Mouse (Mus musculus) central nervous system, embryonic 14 days (tissue): Measurements from ENCODE around the gene Fahd1. TPM values are rescaled to one million over a fixed set of nuclear protein-coding genes. Genes with fewer than 3 reads are reported as not detected.

Experiments
- polyA plus RNA-seq: library from polyadenylated mRNA; depleted of rRNA; stranded (reverse); fragments of >200 nt; gene quantifications from 2 replicates; pipeline ENCODE4 v1.2.3, GENCODE M21; 2012; rRNA removed

Gene Fahd1
- 16.0 and 16.6 TPM in 2 replicates for polyA plus RNA-seq

DNA sequence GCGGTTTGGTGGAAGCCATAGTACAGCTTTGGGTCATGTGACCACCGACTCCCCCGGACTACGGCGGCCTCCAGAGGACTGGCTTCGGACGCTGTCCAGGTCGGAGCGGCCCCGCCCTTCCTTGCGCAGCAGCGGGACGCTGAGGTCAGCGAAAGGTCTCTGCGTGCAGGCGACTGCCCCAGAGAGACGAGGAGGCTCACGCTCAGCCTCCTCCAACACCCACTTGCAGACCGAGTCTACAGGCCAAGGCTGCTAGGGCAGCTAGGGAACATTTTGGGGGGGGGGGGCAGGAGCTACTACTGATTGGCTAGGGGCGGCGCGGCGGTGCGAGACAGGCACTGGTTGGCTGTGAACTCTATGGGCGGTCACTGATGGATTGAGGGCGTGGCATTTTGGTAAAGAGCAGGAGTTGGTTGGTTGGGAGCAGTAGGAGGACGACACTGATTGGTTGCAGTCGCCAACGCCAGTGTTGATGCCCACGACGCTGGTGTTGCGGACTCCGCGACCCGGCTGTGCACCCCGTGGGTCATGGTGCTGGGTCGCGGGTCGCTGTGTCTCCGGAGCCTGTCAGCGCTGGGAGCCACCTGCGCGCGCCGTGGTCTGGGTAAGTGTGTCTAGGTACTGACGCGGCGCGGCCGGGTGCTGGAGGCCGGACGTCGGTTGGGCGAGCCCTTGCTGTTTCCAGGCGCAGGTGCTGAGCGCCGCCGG, at the start of gene Fahd1:
TSS of gene Fahd1 (minus strand) at position 300 of the 708 bp plus-strand sequence.

GRCm38 (mm10) chr17:24896241-24896992, 46.3 kb upstream of the Fahd1 start, which contains the start of gene Nme3:
TSS of gene Nme3 (plus strand) at chr17:24896500.

GRCm38 (mm10) chr17:24894995-24895547, 44.9 kb upstream of the Fahd1 start, which contains the start of the genes Eme2 and Mrps34:
TSS of gene Eme2 (minus strand) at chr17:24895087.
TSS of gene Mrps34 (plus strand) at chr17:24895116.

DNA sequence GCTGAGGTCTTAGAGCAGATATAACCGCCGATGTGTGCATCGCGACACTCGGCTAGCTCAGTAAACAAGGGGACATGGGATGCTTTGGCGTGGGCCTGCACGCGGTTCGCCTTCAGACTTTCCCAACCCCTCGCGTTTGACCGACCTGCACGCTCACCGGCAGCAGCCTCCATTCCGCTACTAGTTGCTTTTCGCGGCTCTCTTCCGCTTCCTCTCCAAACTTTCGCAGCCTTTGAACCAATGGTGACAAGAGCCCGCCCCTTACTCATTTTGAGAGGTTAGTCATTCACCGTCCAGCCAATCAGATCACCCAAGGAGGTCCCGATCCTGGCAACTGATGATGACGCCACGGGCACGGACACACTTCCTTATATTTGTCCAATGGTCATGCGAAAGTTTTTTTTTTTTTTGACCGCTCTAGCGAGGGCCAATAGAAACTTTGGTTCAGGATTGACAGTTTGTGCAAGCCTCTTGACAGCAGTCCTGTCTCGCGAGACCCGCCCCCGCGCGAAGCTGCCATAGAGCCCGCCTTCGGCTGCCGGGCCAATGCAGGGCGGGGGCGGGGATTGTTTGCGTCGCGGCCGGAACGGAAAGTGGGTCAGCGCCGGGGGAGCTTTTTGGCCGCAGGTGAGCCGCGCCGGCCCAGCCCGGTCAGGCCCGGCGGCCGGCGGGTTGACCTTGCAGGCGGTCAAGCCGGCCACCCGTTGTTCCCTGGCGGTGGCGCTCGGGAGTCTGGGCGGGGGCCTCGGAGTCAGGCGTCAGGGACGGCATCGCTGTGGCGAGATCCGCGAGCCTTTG, 36.2 kb upstream of the Fahd1 start, which contains the start of the genes Nubp2 and Spsb3:
TSS of gene Nubp2 (minus strand) at position 216 of the 798 bp plus-strand sequence.
TSS of gene Spsb3 (plus strand) at position 510 of the 798 bp plus-strand sequence.

GRCm38 (mm10) chr17:24865776-24866175, 15.6 kb upstream of the Fahd1 start, which contains the start of gene Igfals:
TSS of gene Igfals (plus strand) at chr17:24865997.

DNA sequence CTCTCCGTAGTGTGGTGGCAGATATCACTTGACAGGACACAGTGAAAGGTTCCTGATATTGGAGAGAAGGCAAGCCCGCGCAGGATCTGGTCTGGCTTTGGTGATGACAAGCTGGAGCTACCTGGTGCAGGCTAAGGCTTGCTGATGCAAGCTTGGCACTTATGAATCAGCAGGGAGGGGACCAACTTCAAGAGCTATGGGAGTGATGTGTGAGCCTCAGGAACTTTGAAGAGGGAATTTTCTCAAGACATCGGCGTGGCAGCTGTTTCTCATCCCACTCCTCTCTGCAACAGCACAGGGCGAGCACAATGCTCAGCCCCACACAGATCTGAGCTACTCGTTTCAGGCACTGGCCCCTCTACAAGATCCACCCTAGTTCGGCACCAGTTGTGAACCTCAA, 10.3 kb downstream of the Fahd1 start, which contains the start of gene Hagh:
TSS of gene Hagh (plus strand) at position 302 of the 400 bp plus-strand sequence.

GRCm38 (mm10) chr17:24803952-24804951, 45.9 kb downstream of the Fahd1 start, which contains the start of gene Meiob:
TSS of gene Meiob (plus strand) at chr17:24804289.

Other genes with a start within 250 kb of the Fahd1 start
- 175 and 176 TPM in 2 replicates for gene Tsc2, start 217.7 kb downstream of the Fahd1 start, polyA plus RNA-seq
- 16.0 and 16.5 TPM in 2 replicates for gene Nthl1, start 217.7 kb downstream of the Fahd1 start, polyA plus RNA-seq
- 27.3 and 36.1 TPM in 2 replicates for gene Slc9a3r2, start 200.0 kb downstream of the Fahd1 start, polyA plus RNA-seq
- gene Npw, start 191.9 kb downstream of the Fahd1 start, polyA plus RNA-seq: 0.16 and 0.29 TPM in 2 replicates
- 85.5 and 87.5 TPM in 2 replicates for gene Zfp598, start 180.7 kb downstream of the Fahd1 start, polyA plus RNA-seq
- gene Syngr3, start 160.4 kb downstream of the Fahd1 start, polyA plus RNA-seq: 58.6 and 60.6 TPM in 2 replicates
- gene Gfer, start 154.2 kb downstream of the Fahd1 start, polyA plus RNA-seq: 31.7 and 33.2 TPM in 2 replicates
- gene Noxo1, start 154.1 kb downstream of the Fahd1 start, polyA plus RNA-seq: 9.5 and 9.7 TPM in 2 replicates
- gene Tbl3, start 142.7 kb downstream of the Fahd1 start, polyA plus RNA-seq: 71.6 and 77.7 TPM in 2 replicates
- gene Rnf151, start 132.3 kb downstream of the Fahd1 start, polyA plus RNA-seq: 0.36 TPM in 2 replicates
- 1,943 and 2,057 TPM in 2 replicates for gene Rps2, start 132.2 kb downstream of the Fahd1 start, polyA plus RNA-seq
- 219 and 243 TPM in 2 replicates for gene Ndufb10, start 125.9 kb downstream of the Fahd1 start, polyA plus RNA-seq
- gene Rpl3l, start 122.5 kb downstream of the Fahd1 start, polyA plus RNA-seq: 0.08 and 0.10 TPM in 2 replicates
- 36.8 and 38.8 TPM in 2 replicates for gene Msrb1, start 113.7 kb downstream of the Fahd1 start, polyA plus RNA-seq
- gene Hs3st6, start 97.4 kb downstream of the Fahd1 start, polyA plus RNA-seq: 0.28 and 1.5 TPM in 2 replicates
- not detected in 2 replicates for gene Meiob, start 46.1 kb downstream of the Fahd1 start, polyA plus RNA-seq
- 34.3 and 35.3 TPM in 2 replicates for gene Hagh, start 10.2 kb downstream of the Fahd1 start, polyA plus RNA-seq
- gene Igfals, start 15.6 kb upstream of the Fahd1 start, polyA plus RNA-seq: 0.05 and 0.13 TPM in 2 replicates
- gene Nubp2, start 36.0 kb upstream of the Fahd1 start, polyA plus RNA-seq: 32.7 and 32.9 TPM in 2 replicates
- 79.6 and 81.9 TPM in 2 replicates for gene Spsb3, start 36.3 kb upstream of the Fahd1 start, polyA plus RNA-seq
- gene Eme2, start 44.7 kb upstream of the Fahd1 start, polyA plus RNA-seq: 39.1 and 48.1 TPM in 2 replicates
- gene Mrps34, start 44.8 kb upstream of the Fahd1 start, polyA plus RNA-seq: 107 and 108 TPM in 2 replicates
- 77.0 and 84.1 TPM in 2 replicates for gene Nme3, start 46.1 kb upstream of the Fahd1 start, polyA plus RNA-seq
- gene Mapk8ip3, start 86.6 kb upstream of the Fahd1 start, polyA plus RNA-seq: 193 and 206 TPM in 2 replicates
- 72.1 and 74.9 TPM in 2 replicates for gene Jpt2, start 110.3 kb upstream of the Fahd1 start, polyA plus RNA-seq
- 31.5 and 32.5 TPM in 2 replicates for gene Cramp1l, start 165.4 kb upstream of the Fahd1 start, polyA plus RNA-seq
- gene Ift140, start 165.7 kb upstream of the Fahd1 start, polyA plus RNA-seq: 21.0 and 22.9 TPM in 2 replicates
- 7.2 and 7.5 TPM in 2 replicates for gene Tmem204, start 233.2 kb upstream of the Fahd1 start, polyA plus RNA-seq